Mouse (Mus musculus): ENCODE measurements around the gene Rfx2. TPM values are rescaled to one million over a fixed set of nuclear protein-coding genes. Genes with fewer than 3 reads are reported as not detected.

Rfx2 gene
- polyA plus RNA-seq, 1 experiment = 0.86 TPM

DNA sequence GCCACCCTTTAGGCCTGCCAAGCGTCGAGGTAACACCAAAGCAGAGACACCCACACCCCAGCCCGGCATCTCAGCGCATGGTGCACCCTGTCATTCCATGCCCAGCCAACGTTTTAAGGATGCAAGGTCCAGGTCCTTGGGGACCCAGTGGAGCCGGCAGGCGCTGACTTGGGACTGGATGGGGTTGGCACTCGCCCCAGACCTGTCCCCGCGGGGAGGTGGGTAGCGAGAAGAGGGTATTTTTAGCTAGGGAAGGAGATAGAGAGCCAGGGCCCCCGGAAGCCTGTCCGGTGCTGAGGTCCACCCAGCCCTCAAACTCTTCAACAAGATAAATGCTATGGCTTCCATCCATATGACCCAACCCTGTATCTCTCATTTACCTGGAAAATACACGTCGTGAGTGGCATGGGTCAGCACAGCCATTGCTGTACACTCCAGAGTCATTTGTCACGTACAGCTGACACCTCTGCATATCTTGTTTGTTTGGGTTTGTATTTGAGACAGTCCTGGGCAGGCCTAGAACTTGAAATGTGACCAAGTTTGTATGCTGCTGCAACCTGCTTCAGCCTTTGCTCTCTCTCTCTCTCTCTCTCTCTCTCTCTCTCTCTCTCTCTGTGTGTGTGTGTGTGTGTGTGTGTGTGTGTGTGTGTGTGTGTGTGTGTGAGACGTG, 90.6 kb downstream of the Rfx2 start:
- Histone ChIP-seq H3K27ac (ENCODE audit: insufficient read depth, low read length) (no peak overlapping the region), H3K4me1 (ENCODE audit: control insufficient read depth, insufficient read depth, low read length) (no peaks in the 10 kb centered on the region), H3K4me3 (ENCODE audit: insufficient read depth, low read length) (no peak overlapping the region)
- TF ChIP-seq CTCF (IDR thresholded peaks at IDR 0.05; ENCODE audit: borderline replicate concordance, insufficient read depth, low read length) (no peak), POLR2A (IDR thresholded peaks at IDR 0.05; ENCODE audit: low read depth, low read length) (no peak)

DNA sequence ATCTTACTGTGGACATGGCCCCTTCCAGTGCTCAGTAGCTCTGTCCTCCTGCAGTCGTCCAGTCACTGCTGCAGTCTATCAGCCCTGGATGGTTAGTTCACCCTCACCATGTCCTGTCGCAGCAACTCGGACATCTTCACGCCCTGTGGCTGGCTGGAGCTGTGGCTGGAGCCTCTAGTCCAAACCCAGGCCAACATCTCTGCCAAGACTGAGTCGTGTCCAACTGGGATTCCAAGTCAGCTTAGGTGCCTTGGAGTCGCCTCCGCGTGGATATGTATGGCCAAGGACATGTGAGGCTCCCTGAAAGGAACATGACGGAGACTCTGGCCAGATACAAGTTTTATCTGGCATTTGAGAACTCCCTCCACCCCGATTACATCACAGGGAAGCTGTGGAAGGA, 92.6 kb downstream of the Rfx2 start:
- Histone ChIP-seq H3K4me3 (ENCODE audit: insufficient read depth, low read length) (no peak overlapping the region), H3K4me1 (ENCODE audit: control insufficient read depth, insufficient read depth, low read length) (no peaks in the 10 kb centered on the region), H3K27ac (ENCODE audit: insufficient read depth, low read length) (no peak overlapping the region)
- no peak for TF ChIP-seq CTCF (IDR thresholded peaks at IDR 0.05; ENCODE audit: borderline replicate concordance, insufficient read depth, low read length)
- no peak for TF ChIP-seq POLR2A (IDR thresholded peaks at IDR 0.05; ENCODE audit: low read depth, low read length)

DNA sequence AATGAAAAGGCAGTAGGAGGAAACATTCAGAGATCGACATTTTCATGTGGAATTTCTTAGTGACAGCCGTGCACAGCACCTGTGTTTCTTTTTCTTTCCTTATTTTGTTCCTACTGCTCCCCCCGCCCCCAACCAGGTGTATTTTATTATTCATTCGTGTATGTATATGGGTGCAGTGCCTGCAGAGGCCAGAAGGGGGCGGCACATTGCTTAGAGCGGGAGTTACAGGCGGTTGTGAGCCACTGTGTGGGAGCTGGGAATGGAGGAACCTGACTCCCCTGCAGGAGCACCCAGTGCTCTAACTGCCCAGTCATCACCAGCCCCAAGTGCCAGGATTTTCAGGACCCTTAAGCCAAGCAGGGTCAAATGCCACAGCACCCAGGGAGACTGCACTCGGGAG, 94.3 kb downstream of the Rfx2 start:
- Histone ChIP-seq H3K4me3 (ENCODE audit: insufficient read depth, low read length) (no peak overlapping the region), H3K27ac (ENCODE audit: insufficient read depth, low read length) (no peak overlapping the region), H3K4me1 (ENCODE audit: control insufficient read depth, insufficient read depth, low read length) (no peaks in the 10 kb centered on the region)
- TF ChIP-seq CTCF (IDR thresholded peaks at IDR 0.05; ENCODE audit: borderline replicate concordance, insufficient read depth, low read length) (no peak), POLR2A (IDR thresholded peaks at IDR 0.05; ENCODE audit: low read depth, low read length) (no peak)

DNA sequence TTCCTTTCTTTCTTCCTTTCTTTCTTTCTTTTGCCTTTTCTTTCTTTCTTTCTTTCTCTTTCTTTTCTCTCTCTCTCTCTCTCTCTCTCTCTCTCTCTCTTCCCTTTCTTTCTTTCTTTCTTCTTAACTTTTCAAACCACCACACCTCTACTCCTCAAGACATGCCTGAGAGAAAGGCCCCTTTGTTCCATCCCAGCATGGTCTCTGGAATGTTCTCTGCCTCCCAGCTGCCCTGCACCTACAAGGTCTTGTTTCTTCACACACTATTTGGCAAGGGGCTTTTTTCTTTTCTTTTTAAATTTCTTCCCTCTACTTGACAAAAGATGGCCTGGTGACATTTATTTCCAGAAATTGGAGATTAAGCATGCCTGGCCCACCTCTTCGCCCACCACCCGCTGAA, 101.2 kb downstream of the Rfx2 start:
- no peak overlapping the region for H3K4me3 ChIP-seq (ENCODE audit: insufficient read depth, low read length)
- TF ChIP-seq POLR2A (IDR thresholded peaks at IDR 0.05; ENCODE audit: low read depth, low read length) (no peak), CTCF (IDR thresholded peaks at IDR 0.05; ENCODE audit: borderline replicate concordance, insufficient read depth, low read length) (no peak)
- H3K27ac ChIP-seq (ENCODE audit: insufficient read depth, low read length) = no peak overlapping the region
- no peaks in the 10 kb centered on the region for H3K4me1 ChIP-seq (ENCODE audit: control insufficient read depth, insufficient read depth, low read length)

DNA sequence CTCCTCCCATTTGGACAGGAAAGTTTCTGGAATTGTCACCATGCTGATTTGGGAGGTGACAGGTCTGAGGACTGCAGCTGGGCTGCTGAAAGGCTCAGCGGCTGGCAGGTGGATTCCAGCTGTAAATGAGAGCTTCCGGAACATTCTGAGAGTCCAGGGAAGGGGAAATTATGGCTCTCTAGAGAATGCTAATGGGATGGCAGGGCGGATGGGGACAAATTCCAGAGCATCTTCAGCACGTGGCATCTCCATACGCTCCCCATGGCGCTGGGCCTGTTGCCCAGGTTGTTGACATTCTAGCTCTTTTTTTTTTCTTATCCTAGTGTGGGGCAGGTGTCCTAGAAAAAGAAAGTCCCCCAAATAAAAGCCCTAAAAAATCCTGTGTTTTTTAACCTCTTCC, 101.7 kb downstream of the Rfx2 start:
- Histone ChIP-seq H3K4me3 (ENCODE audit: insufficient read depth, low read length) (no peak overlapping the region), H3K27ac (ENCODE audit: insufficient read depth, low read length) (no peak overlapping the region), H3K4me1 (ENCODE audit: control insufficient read depth, insufficient read depth, low read length) (no peaks in the 10 kb centered on the region)
- no peak for TF ChIP-seq POLR2A (IDR thresholded peaks at IDR 0.05; ENCODE audit: low read depth, low read length)
- no peak for TF ChIP-seq CTCF (IDR thresholded peaks at IDR 0.05; ENCODE audit: borderline replicate concordance, insufficient read depth, low read length)

DNA sequence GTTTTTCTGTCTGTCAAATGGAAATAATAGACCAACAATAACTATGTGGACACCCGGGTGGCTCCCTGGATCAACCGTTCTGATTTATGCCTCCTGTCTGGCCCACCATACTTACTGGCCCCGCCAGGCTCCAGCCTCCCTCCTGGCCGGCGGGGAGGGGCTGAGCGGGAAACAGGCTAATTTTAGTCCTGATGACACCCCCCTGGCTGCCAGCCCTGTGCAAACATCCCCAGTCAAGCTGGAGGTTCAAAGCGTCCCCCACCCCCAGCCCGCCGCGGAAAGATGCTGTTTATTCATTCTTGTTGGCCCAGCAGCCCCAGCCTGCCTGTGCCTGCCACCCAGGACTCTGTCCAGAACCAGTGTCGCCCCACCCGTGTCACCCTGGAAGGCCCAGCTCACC, 102.7 kb downstream of the Rfx2 start:
- H3K4me1 ChIP-seq (ENCODE audit: control insufficient read depth, insufficient read depth, low read length) = no peaks in the 10 kb centered on the region
- no peak overlapping the region for H3K4me3 ChIP-seq (ENCODE audit: insufficient read depth, low read length)
- no peak overlapping the region for H3K27ac ChIP-seq (ENCODE audit: insufficient read depth, low read length)
- TF ChIP-seq POLR2A (IDR thresholded peaks at IDR 0.05; ENCODE audit: low read depth, low read length) (no peak), CTCF (IDR thresholded peaks at IDR 0.05; ENCODE audit: borderline replicate concordance, insufficient read depth, low read length) (no peak)

DNA sequence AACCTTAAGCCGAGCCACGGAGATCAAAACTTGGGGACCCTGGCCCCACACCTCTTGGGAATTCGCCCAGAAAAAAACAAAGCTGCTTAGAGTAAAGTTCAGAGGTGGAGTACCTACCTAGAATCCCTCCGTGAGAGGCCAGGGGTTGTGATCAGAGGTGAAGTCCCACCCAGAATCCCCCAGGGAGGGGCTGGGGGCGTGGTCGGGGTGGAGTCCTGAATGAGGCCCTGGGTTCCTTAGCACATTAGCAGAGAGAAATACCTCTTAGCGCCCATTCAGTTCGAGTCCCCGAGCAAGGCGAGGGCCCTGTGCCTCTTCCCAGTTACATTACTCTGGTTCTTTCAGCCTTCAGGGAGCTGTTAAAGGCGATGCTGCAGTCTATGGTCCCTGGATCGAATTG, 103.2 kb downstream of the Rfx2 start:
- TF ChIP-seq POLR2A (IDR thresholded peaks at IDR 0.05; ENCODE audit: low read depth, low read length) = no peak
- Histone ChIP-seq H3K27ac (ENCODE audit: insufficient read depth, low read length) (no peak overlapping the region), H3K4me1 (ENCODE audit: control insufficient read depth, insufficient read depth, low read length) (no peaks in the 10 kb centered on the region), H3K4me3 (ENCODE audit: insufficient read depth, low read length) (no peak overlapping the region)

DNA sequence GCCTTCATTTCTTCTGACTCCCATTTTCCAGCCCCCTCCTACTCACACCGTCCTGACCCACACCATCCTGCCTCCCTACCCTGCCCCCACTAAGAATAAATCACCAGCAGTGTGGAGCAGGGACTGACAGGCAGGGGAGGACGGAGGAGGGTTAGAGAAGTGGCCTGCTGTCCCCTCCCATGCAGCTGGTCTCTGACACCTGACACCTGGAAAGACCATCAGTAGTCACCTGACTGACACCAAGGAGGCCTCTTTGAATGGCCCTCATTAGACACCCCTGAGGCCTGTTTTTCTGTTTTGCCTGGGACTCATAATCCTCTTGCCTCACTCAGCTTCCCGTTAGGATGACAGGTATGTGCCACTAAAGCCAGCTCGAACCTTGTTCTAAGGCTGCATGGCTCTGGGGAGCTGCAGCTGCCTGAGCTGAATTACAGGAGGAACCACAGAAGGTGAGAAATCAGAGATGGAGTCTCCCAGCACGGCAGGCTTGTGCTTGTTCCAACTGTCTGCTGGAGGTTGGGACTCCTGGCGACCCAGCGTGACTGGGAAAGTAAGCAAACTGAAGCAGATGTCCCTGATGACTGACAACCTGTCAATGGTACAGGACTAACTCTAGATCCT, 103.7 kb downstream of the Rfx2 start:
- no peak overlapping the region for H3K27ac ChIP-seq (ENCODE audit: insufficient read depth, low read length)
- H3K4me1 ChIP-seq (ENCODE audit: control insufficient read depth, insufficient read depth, low read length) = no peaks in the 10 kb centered on the region
- no peak for TF ChIP-seq CTCF (IDR thresholded peaks at IDR 0.05; ENCODE audit: borderline replicate concordance, insufficient read depth, low read length)
- TF ChIP-seq POLR2A (IDR thresholded peaks at IDR 0.05; ENCODE audit: low read depth, low read length) = no peak
- no peak overlapping the region for H3K4me3 ChIP-seq (ENCODE audit: insufficient read depth, low read length)

Other genes with a start within 250 kb of the Rfx2 start
- 58.1 and 60.9 TPM in 2 replicates for gene Safb2, start 246.4 kb downstream of the Rfx2 start, polyA plus RNA-seq (2011; ENCODE audit: insufficient read length, low read depth, missing spikeins)
- 67.2 and 76.1 TPM in 2 replicates for gene Safb, start 246.2 kb downstream of the Rfx2 start, polyA plus RNA-seq (2011; ENCODE audit: insufficient read length, low read depth, missing spikeins)
- 134 and 146 TPM in 2 replicates for gene 2410015M20Rik, start 221.2 kb downstream of the Rfx2 start, polyA plus RNA-seq (2011; ENCODE audit: insufficient read length, low read depth, missing spikeins)
- 200 and 331 TPM in 2 replicates for gene Rpl36, start 217.6 kb downstream of the Rfx2 start, polyA plus RNA-seq (2011; ENCODE audit: insufficient read length, low read depth, missing spikeins)
- 84.6 and 91.7 TPM in 2 replicates for gene Lonp1, start 204.1 kb downstream of the Rfx2 start, polyA plus RNA-seq (2011; ENCODE audit: insufficient read length, low read depth, missing spikeins)
- 0.38 and 0.56 TPM in 2 replicates for gene Catsperd, start 202.9 kb downstream of the Rfx2 start, polyA plus RNA-seq (2011; ENCODE audit: insufficient read length, low read depth, missing spikeins)
- 42.3 and 45.7 TPM in 2 replicates for gene Ranbp3, start 157.7 kb downstream of the Rfx2 start, polyA plus RNA-seq (2011; ENCODE audit: insufficient read length, low read depth, missing spikeins)
- 114 and 127 TPM in 2 replicates for gene Ndufa11, start 113.2 kb downstream of the Rfx2 start, polyA plus RNA-seq (2011; ENCODE audit: insufficient read length, low read depth, missing spikeins)
- 15.0 and 15.1 TPM in 2 replicates for gene Vmac, start 113.0 kb downstream of the Rfx2 start, polyA plus RNA-seq (2011; ENCODE audit: insufficient read length, low read depth, missing spikeins)
- not detected in 2 replicates for gene Nrtn, start 73.5 kb downstream of the Rfx2 start, polyA plus RNA-seq (2011; ENCODE audit: insufficient read length, low read depth, missing spikeins)
- 17.4 and 17.6 TPM in 2 replicates for gene Dus3l, start 66.3 kb downstream of the Rfx2 start, polyA plus RNA-seq (2011; ENCODE audit: insufficient read length, low read depth, missing spikeins)
- gene Prr22, start 60.8 kb downstream of the Rfx2 start, polyA plus RNA-seq (2011; ENCODE audit: insufficient read length, low read depth, missing spikeins) = not detected in 2 replicates
- gene Acsbg2, start 43.4 kb upstream of the Rfx2 start, polyA plus RNA-seq (2011; ENCODE audit: insufficient read length, low read depth, missing spikeins) = not detected in 2 replicates
- not detected in 2 replicates for gene 1700061G19Rik, start 44.5 kb upstream of the Rfx2 start, polyA plus RNA-seq (2011; ENCODE audit: insufficient read length, low read depth, missing spikeins)
- 32.8 and 33.6 TPM in 2 replicates for gene Mllt1, start 104.4 kb upstream of the Rfx2 start, polyA plus RNA-seq (2011; ENCODE audit: insufficient read length, low read depth, missing spikeins)
- gene Acer1, start 151.1 kb upstream of the Rfx2 start, polyA plus RNA-seq (2011; ENCODE audit: insufficient read length, low read depth, missing spikeins) = not detected in 2 replicates
- 46.5 and 49.5 TPM in 2 replicates for gene Clpp, start 159.3 kb upstream of the Rfx2 start, polyA plus RNA-seq (2011; ENCODE audit: insufficient read length, low read depth, missing spikeins)
- gene Alkbh7, start 166.3 kb upstream of the Rfx2 start, polyA plus RNA-seq (2011; ENCODE audit: insufficient read length, low read depth, missing spikeins) = 8.2 and 8.6 TPM in 2 replicates
- gene Pspn, start 169.0 kb upstream of the Rfx2 start, polyA plus RNA-seq (2011; ENCODE audit: insufficient read length, low read depth, missing spikeins) = not detected in 2 replicates
- gene Gtf2f1, start 180.3 kb upstream of the Rfx2 start, polyA plus RNA-seq (2011; ENCODE audit: insufficient read length, low read depth, missing spikeins) = 49.7 and 62.1 TPM in 2 replicates
- not detected in 2 replicates for gene Gm17949, start 180.5 kb upstream of the Rfx2 start, polyA plus RNA-seq (2011; ENCODE audit: insufficient read length, low read depth, missing spikeins)
- gene Khsrp, start 200.5 kb upstream of the Rfx2 start, polyA plus RNA-seq (2011; ENCODE audit: insufficient read length, low read depth, missing spikeins) = 77.2 and 82.4 TPM in 2 replicates
- gene Slc25a41, start 210.6 kb upstream of the Rfx2 start, polyA plus RNA-seq (2011; ENCODE audit: insufficient read length, low read depth, missing spikeins) = not detected in 2 replicates
- not detected in 2 replicates for gene Crb3, start 228.1 kb upstream of the Rfx2 start, polyA plus RNA-seq (2011; ENCODE audit: insufficient read length, low read depth, missing spikeins)
- gene Slc25a23, start 228.8 kb upstream of the Rfx2 start, polyA plus RNA-seq (2011; ENCODE audit: insufficient read length, low read depth, missing spikeins) = 8.4 and 10.4 TPM in 2 replicates
- gene Dennd1c, start 247.5 kb upstream of the Rfx2 start, polyA plus RNA-seq (2011; ENCODE audit: insufficient read length, low read depth, missing spikeins) = 0.40 TPM in 1 of 2 replicates, not detected in the other